Mouse (Mus musculus) forebrain, embryonic 14.5 days (tissue): ENCODE measurements at regions not wholly inside any gene's neighbourhood (a gene's known extent, or its start where the extent isn't known, plus 50 kb on each side); places are given as distances from the start of the nearest gene placed in this dataset.

Experiments used
- ATAC-seq: fragments of 200-750 bp; cut with Nextera tagmentation; 2 replicates; pipeline ENCODE4 v1.8.0; 2017; ENCODE audit warnings: mild to moderate bottlenecking, moderate library complexity
- DNase-seq: peaks from one replicate; pipeline ENCODE4 v3.0.0-alpha.2; 2015; ENCODE audit warnings: low spot score
- H3K27ac ChIP-seq: fragments of 300-500 bp; sonication (generic); 2 replicates; pipeline ENCODE4 v1.5.1; 2014; ENCODE audit warnings: low read depth, mild to moderate bottlenecking, control low read depth, low read length, moderate library complexity
- H3K27me3 ChIP-seq: fragments of 300-500 bp; sonication (generic); replicated peaks from 2 replicates; pipeline ENCODE4 v1.6.1; 2014; ENCODE audit warnings: low read length, control low read depth, mixed read lengths; ENCODE audit not compliant: control insufficient read depth, insufficient read depth
- H3K36me3 ChIP-seq: fragments of 300-500 bp; sonication (generic); 2 replicates; pipeline ENCODE4 v1.6.1; 2014; ENCODE audit warnings: low read length, control low read depth; ENCODE audit not compliant: control insufficient read depth, insufficient read depth
- H3K4me1 ChIP-seq: fragments of 300-500 bp; sonication (generic); 2 replicates; pipeline ENCODE4 v1.6.1; 2014; ENCODE audit warnings: antibody characterized with exemption, low read length, control low read depth; ENCODE audit not compliant: control insufficient read depth, insufficient read depth
- H3K4me2 ChIP-seq: fragments of 300-500 bp; sonication (generic); 2 replicates; pipeline ENCODE4 v1.6.1; 2014; ENCODE audit warnings: mild to moderate bottlenecking, control low read depth, low read length
- H3K4me3 ChIP-seq: fragments of 300-500 bp; sonication (generic); 2 replicates; pipeline ENCODE4 v1.5.1; 2014; ENCODE audit warnings: low read depth, low read length, control low read depth
- H3K9ac ChIP-seq: fragments of 300-500 bp; sonication (generic); 2 replicates; pipeline ENCODE4 v1.6.1; 2014; ENCODE audit warnings: mild to moderate bottlenecking, low read length, control low read depth, moderate library complexity
- H3K9me3 ChIP-seq: fragments of 300-500 bp; sonication (generic); replicated peaks from 2 replicates; pipeline ENCODE4 v1.6.1; 2016; ENCODE audit warnings: low read length, control low read depth, mixed read lengths; ENCODE audit not compliant: control insufficient read depth
- WGBS: fragments of 180-500 bp; shearing (Covaris S2); extraction: QIAGEN DNeasy Blood & Tissue Kit; methylation state at CpG from one replicate; pipeline ENCODE4 v1.1.7; 2014; 5-methylcytosine and 5-hydroxymethylcytosine counted together

- Histone ChIP-seq H3K9me3 (no peaks in the 10 kb centered on the region), H3K36me3 (no peaks in the 10 kb centered on the region), H3K9ac (no peak overlapping the region), H3K4me3 (no peak overlapping the region), H3K4me1 (peaks cover 3% of the 10 kb centered on the region; the same call in 1 of the 2 replicates), H3K4me2 (no peak overlapping the region), H3K27me3 (no peaks in the 10 kb centered on the region), H3K27ac (no peak overlapping the region; the same call in 1 of the 2 replicates)
- WGBS, result 64% methylated on average over 10 of the region's 10 CpGs
- peak; percentile 56 for DNase-seq
- peak; percentile 88 for ATAC-seq
Measured at GRCm38 (mm10) chr6:117577539-117578521, 263.1 kb upstream of the Zfp637 start.

- Histone ChIP-seq H3K27ac (no peak overlapping the region), H3K9ac (no peak overlapping the region), H3K27me3 (no peaks in the 10 kb centered on the region), H3K4me1 (peaks cover 3% of the 10 kb centered on the region; the same call in 1 of the 2 replicates), H3K36me3 (no peaks in the 10 kb centered on the region), H3K4me2 (no peak overlapping the region), H3K4me3 (no peak overlapping the region), H3K9me3 (no peaks in the 10 kb centered on the region)
- 88% methylated on average over 2 of the region's 2 CpGs for WGBS
- DNase-seq (no peak), ATAC-seq (no peak)
Measured at GRCm38 (mm10) chr6:117580951-117581350, 260.0 kb upstream of the Zfp637 start.

GRCm38 (mm10) chr6:117583121-117583520 lies 257.9 kb upstream of the Zfp637 start:
- WGBS, result 95% methylated on average over 11 of the region's 11 CpGs
- no peaks in the 10 kb centered on the region for H3K9me3 ChIP-seq
- H3K4me1 ChIP-seq, result peaks cover 1% of the 10 kb centered on the region; the same call in 1 of the 2 replicates
- no peak overlapping the region for H3K4me3 ChIP-seq
- no peak for DNase-seq
- H3K9ac ChIP-seq, result no peak overlapping the region
- H3K36me3 ChIP-seq, result no peaks in the 10 kb centered on the region
- H3K27ac ChIP-seq, result no peak overlapping the region
- H3K27me3 ChIP-seq, result no peaks in the 10 kb centered on the region
- no peak for ATAC-seq
- H3K4me2 ChIP-seq, result no peak overlapping the region

- no peaks in the 10 kb centered on the region for H3K27me3 ChIP-seq
- H3K9me3 ChIP-seq, result no peaks in the 10 kb centered on the region
- H3K4me1 ChIP-seq, result no peaks in the 10 kb centered on the region
- no peak overlapping the region for H3K4me3 ChIP-seq
- no peak overlapping the region for H3K9ac ChIP-seq
- DNase-seq (no peak), ATAC-seq (no peak)
- no peak overlapping the region for H3K4me2 ChIP-seq
- H3K36me3 ChIP-seq, result no peaks in the 10 kb centered on the region
- WGBS, result 96% methylated on average over 5 of the region's 5 CpGs
- H3K27ac ChIP-seq, result no peak overlapping the region
Measured at GRCm38 (mm10) chr6:117584563-117584962, 256.4 kb upstream of the Zfp637 start.

GRCm38 (mm10) chr6:117596166-117596840 lies 244.7 kb upstream of the Zfp637 start:
- DNase-seq, result no peak
- H3K36me3 ChIP-seq, result no peaks in the 10 kb centered on the region
- WGBS, result 87% methylated on average over 8 of the region's 8 CpGs

GRCm38 (mm10) chr6:117604834-117605233 lies 236.1 kb upstream of the Zfp637 start:
- no peak for DNase-seq
- Histone ChIP-seq H3K36me3 (no peaks in the 10 kb centered on the region), H3K4me3 (no peak overlapping the region), H3K27me3 (no peaks in the 10 kb centered on the region), H3K4me2 (no peak overlapping the region), H3K4me1 (no peaks in the 10 kb centered on the region), H3K9me3 (no peaks in the 10 kb centered on the region; the same call in 1 of the 2 replicates), H3K9ac (no peak overlapping the region), H3K27ac (no peak overlapping the region)
- no peak for ATAC-seq
- 88% methylated on average over 2 of the region's 2 CpGs for WGBS

More at GRCm38 (mm10) chr6:117596166-117596840, 244.7 kb upstream of the Zfp637 start:
- H3K9me3 ChIP-seq, result no peaks in the 10 kb centered on the region
- H3K27me3 ChIP-seq, result no peaks in the 10 kb centered on the region
- no peak overlapping the region for H3K4me2 ChIP-seq
- H3K9ac ChIP-seq, result no peak overlapping the region
- no peak for ATAC-seq
- H3K4me1 ChIP-seq, result no peaks in the 10 kb centered on the region
- no peak overlapping the region for H3K27ac ChIP-seq
- no peak overlapping the region for H3K4me3 ChIP-seq

GRCm38 (mm10) chr6:117605685-117606084 lies 235.3 kb upstream of the Zfp637 start:
- Histone ChIP-seq H3K4me2 (no peak overlapping the region), H3K9me3 (no peaks in the 10 kb centered on the region; the same call in 1 of the 2 replicates), H3K27me3 (no peaks in the 10 kb centered on the region), H3K27ac (no peak overlapping the region), H3K36me3 (no peaks in the 10 kb centered on the region), H3K4me1 (no peaks in the 10 kb centered on the region), H3K4me3 (no peak overlapping the region), H3K9ac (no peak overlapping the region)
- ATAC-seq (no peak), DNase-seq (no peak)
- 71% methylated on average over 4 of the region's 4 CpGs for WGBS

- no peaks in the 10 kb centered on the region for H3K4me1 ChIP-seq
- DNase-seq, result no peak
- no peaks in the 10 kb centered on the region for H3K36me3 ChIP-seq
- H3K27ac ChIP-seq, result no peak overlapping the region
- H3K27me3 ChIP-seq, result no peaks in the 10 kb centered on the region
- no peak for ATAC-seq
- WGBS, result 92% methylated on average over 6 of the region's 6 CpGs
- H3K9me3 ChIP-seq, result no peaks in the 10 kb centered on the region; the same call in 1 of the 2 replicates
- H3K4me3 ChIP-seq, result no peak overlapping the region
- H3K9ac ChIP-seq, result no peak overlapping the region
- H3K4me2 ChIP-seq, result no peak overlapping the region
Measured at GRCm38 (mm10) chr6:117606211-117606610, 234.8 kb upstream of the Zfp637 start.
